Mouse (Mus musculus): Measurements from ENCODE around the gene Gnptab. TPM values are rescaled to one million over a fixed set of nuclear protein-coding genes. Genes with fewer than 3 reads are reported as not detected.

Gene Gnptab
- 14.7 and 17.2 TPM in 2 replicates for polyA plus RNA-seq (2012; rRNA removed)

GRCm38 (mm10) chr10:88379013-88379885 is at the start of gene Gnptab, which contains the start of gene Dram1:
Gene Gnptab (plus strand): TSS chr10:88379132.
Gene Dram1 (minus strand): TSS chr10:88379080.

GRCm38 (mm10) chr10:88459502-88459992 is 80.6 kb downstream of the Gnptab start, which contains the start of gene Sycp3:
Gene Sycp3 (plus strand): TSS chr10:88459569.

Other genes starting within 250 kb of the Gnptab start
- gene Parpbp, start 232.2 kb upstream of the Gnptab start, polyA plus RNA-seq (2012; rRNA removed), result 7.0 and 12.0 TPM in 2 replicates
- gene Nup37, start 232.1 kb upstream of the Gnptab start, polyA plus RNA-seq (2012; rRNA removed), result 39.5 and 61.2 TPM in 2 replicates
- gene Washc3, start 178.0 kb upstream of the Gnptab start, polyA plus RNA-seq (2012; rRNA removed), result 28.4 and 29.1 TPM in 2 replicates
- gene Dram1, start 52 bp upstream of the Gnptab start, polyA plus RNA-seq (2012; rRNA removed), result 0.38 and 0.48 TPM in 2 replicates
- gene Sycp3, start 80.4 kb downstream of the Gnptab start, polyA plus RNA-seq (2012; rRNA removed), result 0.07 and 0.08 TPM in 2 replicates
- gene Chpt1, start 124.9 kb downstream of the Gnptab start, polyA plus RNA-seq (2012; rRNA removed), result 4.1 and 9.1 TPM in 2 replicates
- 5.3 and 18.2 TPM in 2 replicates for gene Mybpc1, start 226.0 kb downstream of the Gnptab start, polyA plus RNA-seq (2012; rRNA removed)